Mouse (Mus musculus): ENCODE measurements around the gene Nr4a3. TPM values are rescaled to one million over a fixed set of nuclear protein-coding genes. Genes with fewer than 3 reads are reported as not detected.

Gene Nr4a3
- total RNA-seq (2014; fragmentation: Nextera tagmentation) (0.59 and 0.64 TPM in 2 replicates), total RNA-seq (2017) (0.27 and 2.2 TPM in 2 replicates)

GRCm38 (mm10) chr4:48044491-48045211 is at the start of gene Nr4a3:
Nr4a3 (plus strand) TSS chr4:48045153.
- peak; percentile 67 for ATAC-seq (replicated peaks; ENCODE audit: low FRiP score, low TSS enrichment, poor library complexity, severe bottlenecking)

DNA sequence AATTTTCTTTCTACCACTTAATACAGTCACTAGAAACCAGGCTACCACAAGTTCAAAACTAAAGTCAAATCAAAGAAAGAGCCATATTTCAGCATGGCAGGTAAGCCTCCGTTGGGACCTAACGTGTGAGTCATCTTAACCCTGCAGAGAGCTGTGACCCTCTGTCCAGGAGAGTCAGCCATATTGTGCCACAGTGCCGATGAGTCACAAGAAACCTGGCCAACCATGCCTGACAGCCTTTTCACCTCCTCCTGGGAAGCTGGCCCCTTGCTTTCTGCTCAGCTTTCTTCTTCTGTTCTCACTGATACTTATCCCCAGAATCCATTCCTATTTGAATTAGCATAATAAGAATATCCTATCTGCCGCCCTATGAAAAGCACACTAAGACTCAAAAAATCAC is 42.0 kb upstream of the Nr4a3 start:
- no peak for ATAC-seq (replicated peaks; ENCODE audit: low FRiP score, low TSS enrichment, poor library complexity, severe bottlenecking)

DNA sequence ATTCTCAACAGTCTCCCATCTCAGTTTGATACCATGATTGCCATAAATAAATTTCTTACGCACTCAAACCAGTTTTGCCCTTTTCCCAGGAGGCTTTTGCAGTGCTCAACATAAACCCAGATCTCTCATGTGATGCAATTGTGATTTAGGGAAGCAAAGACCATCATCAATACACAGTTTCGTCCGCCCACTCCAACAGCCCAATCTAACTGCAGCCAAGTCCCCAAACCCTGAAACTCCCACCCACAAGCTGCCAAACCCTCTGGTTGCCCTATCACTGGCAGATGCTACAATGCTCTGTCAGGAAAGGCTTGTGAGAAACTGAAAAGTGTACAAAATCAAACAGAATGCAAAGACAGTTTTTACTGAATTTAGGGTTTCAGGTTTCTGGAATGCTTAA is 41.5 kb upstream of the Nr4a3 start:
- ATAC-seq (replicated peaks; ENCODE audit: low FRiP score, low TSS enrichment, poor library complexity, severe bottlenecking): no peak

- no peak for ATAC-seq (replicated peaks; ENCODE audit: low FRiP score, low TSS enrichment, poor library complexity, severe bottlenecking)
Observed at GRCm38 (mm10) chr4:48006355-48006754, 38.6 kb upstream of the Nr4a3 start.

DNA sequence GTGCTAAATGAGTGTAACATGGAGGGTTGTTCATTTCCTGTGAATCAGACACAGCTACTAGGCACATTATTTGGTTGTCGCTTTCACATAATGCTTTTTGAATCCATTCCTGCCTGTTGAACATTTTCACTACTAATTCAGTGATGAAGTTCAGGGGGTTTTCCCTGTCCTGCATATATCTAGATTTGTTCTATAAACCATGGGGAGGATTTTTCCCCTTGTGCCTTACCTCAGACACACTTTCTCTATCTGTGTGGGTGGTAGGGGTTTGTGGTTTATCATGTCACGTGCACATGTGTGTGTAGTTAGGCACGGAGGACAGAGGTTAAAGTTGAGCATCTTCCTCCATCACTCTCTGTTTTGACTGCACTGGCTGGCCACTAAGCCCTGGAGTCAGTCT is 32.7 kb upstream of the Nr4a3 start:
- ATAC-seq (replicated peaks; ENCODE audit: low FRiP score, low TSS enrichment, poor library complexity, severe bottlenecking): no peak

- no peak for ATAC-seq (replicated peaks; ENCODE audit: low FRiP score, low TSS enrichment, poor library complexity, severe bottlenecking)
Observed at GRCm38 (mm10) chr4:48022966-48023365, 22.0 kb upstream of the Nr4a3 start.

DNA sequence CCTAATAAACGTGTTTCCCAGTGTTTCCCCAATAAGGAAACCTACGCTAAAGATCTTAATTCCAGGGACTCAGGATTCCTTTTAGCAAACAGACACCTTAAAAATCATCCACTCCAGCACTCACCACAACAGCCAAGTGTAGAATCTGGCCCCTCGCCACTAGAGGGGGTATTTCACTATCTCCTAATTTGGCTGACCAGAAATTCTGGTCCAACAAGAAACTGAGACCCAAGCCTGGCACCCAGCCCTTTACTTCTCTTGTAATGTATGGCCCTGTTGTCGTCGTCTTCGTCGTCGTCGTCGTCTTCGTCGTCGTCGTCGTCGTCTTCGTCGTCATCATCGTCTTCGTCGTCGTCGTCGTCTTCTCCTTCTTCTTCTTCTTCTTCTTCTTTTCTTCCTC is 15.3 kb upstream of the Nr4a3 start:
- peak; percentile 65 for ATAC-seq (replicated peaks; ENCODE audit: low FRiP score, low TSS enrichment, poor library complexity, severe bottlenecking)

DNA sequence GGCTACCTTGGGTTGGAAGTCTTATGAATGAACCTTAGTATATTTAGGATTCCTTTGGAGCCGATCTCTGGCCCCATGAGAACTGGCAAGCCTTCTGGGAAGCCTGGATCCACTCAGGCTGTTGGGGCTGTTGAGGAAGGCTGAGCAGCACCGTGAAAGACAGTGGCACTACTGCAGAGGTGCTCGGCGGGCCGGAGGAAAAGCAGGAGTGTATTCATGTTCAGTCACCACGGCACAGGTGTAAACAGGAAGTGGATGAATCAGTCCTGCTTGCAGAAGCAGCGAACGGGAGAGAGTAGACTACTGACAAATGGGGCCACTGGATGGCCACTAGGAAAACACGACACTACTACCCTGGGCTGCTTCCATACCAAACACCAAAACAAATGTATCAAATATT is 10.7 kb upstream of the Nr4a3 start:
- ATAC-seq (replicated peaks; ENCODE audit: low FRiP score, low TSS enrichment, poor library complexity, severe bottlenecking): no peak

DNA sequence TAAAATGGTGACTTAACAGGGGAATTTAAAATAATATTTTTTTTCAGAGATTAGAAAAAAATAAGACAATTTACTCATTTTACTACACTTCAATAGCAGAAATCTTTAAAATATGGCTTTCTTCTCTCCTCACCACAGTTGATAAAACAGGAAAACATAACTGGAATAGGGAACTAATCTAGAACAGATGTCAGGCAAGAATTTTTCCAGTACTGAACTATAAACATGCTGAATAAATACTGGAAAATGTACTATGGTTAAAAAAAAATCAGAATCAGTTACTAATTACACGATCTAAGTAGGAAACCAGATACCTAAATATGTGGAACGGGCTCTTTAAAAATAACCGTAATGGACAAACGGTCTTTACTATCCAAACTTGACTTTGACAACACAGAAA is 7.3 kb upstream of the Nr4a3 start:
- ATAC-seq (replicated peaks; ENCODE audit: low FRiP score, low TSS enrichment, poor library complexity, severe bottlenecking): no peak

- no peak for ATAC-seq (replicated peaks; ENCODE audit: low FRiP score, low TSS enrichment, poor library complexity, severe bottlenecking)
Observed at GRCm38 (mm10) chr4:48038847-48039246, 6.1 kb upstream of the Nr4a3 start.

DNA sequence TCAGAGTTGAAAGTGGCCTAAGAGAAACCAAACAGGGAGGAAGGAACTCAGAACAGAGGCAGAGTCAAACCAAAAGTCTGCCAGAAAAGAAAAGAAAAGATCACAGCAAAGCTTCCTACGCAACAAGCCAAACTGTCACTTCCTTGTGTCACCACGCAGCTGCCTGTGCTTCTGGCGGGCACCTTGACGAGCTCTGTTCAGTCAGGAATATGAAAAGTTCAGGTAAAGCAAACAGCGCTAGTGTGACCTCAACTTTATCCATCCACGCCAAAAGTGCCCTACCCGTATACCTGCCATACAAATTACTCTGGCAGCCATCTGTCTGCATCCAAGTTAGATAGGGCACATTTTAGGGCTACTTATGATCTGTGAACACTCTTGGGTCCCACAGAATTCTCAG is 5.2 kb upstream of the Nr4a3 start:
- no peak for ATAC-seq (replicated peaks; ENCODE audit: low FRiP score, low TSS enrichment, poor library complexity, severe bottlenecking)

DNA sequence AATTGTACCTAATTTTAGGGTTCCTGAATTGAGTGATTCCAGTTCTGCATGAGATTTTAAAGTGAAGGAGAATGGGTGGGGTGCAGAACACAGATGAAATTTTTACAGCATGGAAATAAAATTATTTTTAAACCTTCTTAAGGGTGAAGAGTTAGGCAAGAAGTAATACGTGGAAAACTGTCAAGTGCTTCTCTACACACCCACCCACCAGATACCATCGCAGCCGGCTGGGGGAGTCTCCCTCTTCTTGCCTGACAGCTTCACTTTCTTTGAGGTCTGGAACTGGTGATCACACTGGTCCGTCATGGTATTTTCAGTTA is 2.5 kb upstream of the Nr4a3 start:
- no peak for ATAC-seq (replicated peaks; ENCODE audit: low FRiP score, low TSS enrichment, poor library complexity, severe bottlenecking)

GRCm38 (mm10) chr4:48042786-48043701 is 1.9 kb upstream of the Nr4a3 start:
- peak; percentile 69 for ATAC-seq (replicated peaks; ENCODE audit: low FRiP score, low TSS enrichment, poor library complexity, severe bottlenecking)

DNA sequence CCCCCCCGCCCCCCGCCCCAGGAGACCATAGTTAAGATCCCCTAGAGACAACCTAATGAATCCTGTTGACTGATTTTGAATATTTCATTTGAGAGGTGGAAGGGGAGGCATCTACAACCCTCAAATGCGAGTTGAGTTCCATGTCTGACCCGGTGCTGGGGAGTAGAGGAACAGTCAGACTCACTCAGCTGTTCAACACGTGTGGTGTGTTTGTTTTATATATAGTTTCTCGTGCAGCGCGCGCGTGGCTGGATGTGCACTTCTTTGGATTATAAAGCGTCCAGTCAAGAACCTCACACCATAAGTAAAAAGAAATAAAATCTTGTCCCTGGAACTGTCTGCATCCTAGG is 837 bp upstream of the Nr4a3 start:
- no peak for ATAC-seq (replicated peaks; ENCODE audit: low FRiP score, low TSS enrichment, poor library complexity, severe bottlenecking)

DNA sequence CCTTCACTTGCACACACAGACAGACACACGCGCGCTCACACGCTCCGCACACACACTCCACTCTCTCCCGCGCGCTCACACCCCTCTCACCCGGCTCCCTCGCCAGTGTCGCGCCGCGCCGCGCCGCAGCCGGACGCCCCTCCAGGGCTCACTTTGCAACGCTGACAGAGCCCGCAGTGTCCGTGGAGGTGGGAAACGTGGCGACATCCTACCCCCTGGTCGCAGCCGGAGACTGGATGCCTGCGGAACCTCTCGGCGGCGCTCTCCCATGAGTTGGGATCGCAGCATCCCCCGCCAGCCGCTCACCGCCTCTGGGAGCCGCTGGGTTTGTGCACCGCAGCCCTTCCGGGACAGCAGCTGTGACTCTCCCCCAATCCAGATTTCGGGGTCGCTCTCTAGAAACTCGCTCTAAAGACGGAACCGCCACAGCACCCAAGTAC is 348 bp downstream of the Nr4a3 start:
- no peak; the same call in 1 of the 2 replicates for ATAC-seq (replicated peaks; ENCODE audit: low FRiP score, low TSS enrichment, poor library complexity, severe bottlenecking)

DNA sequence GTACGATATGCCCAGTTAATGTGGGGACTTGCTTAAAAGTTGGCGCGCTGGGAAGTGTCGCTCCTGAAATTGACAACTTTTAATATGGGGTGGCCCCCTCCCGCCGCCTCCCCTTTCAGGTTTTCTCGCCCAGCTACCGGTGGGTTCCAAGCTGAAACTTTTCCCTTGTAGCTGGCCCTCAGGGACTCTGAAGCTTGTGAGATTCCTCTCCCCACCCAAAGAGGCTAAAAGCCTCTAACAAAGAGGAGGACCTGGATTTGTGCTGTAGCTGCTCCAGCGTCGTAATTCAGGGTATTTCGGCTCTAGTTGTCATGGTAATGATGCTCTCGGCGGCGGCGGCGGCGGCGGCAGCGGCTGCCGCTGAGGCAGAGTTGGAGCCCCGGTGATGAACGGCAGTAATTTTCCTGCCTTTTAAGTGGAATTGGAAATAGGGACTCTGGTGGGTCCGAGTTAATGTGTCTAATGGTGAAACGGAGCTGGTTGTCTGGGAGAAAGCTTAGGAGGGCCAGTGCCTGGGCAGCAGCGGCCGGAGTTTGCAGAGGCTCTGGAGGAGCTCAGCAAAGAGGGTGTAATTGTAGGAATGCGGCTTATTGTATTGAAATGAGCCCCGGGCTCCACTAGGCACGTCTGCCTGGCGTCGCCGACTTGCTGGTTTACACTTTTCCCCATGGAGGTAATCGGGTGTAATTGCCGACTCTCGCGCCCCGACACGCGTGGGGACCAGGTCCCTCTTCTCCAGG is 938 bp downstream of the Nr4a3 start:
- no peak for ATAC-seq (replicated peaks; ENCODE audit: low FRiP score, low TSS enrichment, poor library complexity, severe bottlenecking)

DNA sequence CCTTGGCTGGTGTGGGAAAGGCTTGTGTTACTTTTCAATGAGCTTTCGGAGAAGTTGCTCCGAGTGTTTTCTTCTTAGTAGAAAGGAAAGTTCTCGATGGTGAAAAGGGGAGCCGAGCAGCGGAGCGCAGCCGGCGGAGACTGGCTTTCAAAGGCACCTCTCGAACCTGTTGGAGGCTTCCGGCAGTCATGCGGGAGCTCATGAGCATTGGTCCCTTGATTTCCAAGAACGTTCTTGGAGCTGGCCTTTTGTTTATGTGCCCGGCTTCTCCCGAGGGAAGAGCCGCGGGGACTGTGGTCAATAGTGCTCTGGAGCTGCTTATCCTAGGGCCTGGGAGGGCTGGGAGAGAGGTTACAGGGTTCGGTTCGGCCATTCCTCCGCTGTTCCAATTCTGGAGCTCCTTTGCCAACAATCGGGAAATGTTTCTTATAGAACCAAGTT is 1.5 kb downstream of the Nr4a3 start:
- no peak for ATAC-seq (replicated peaks; ENCODE audit: low FRiP score, low TSS enrichment, poor library complexity, severe bottlenecking)

DNA sequence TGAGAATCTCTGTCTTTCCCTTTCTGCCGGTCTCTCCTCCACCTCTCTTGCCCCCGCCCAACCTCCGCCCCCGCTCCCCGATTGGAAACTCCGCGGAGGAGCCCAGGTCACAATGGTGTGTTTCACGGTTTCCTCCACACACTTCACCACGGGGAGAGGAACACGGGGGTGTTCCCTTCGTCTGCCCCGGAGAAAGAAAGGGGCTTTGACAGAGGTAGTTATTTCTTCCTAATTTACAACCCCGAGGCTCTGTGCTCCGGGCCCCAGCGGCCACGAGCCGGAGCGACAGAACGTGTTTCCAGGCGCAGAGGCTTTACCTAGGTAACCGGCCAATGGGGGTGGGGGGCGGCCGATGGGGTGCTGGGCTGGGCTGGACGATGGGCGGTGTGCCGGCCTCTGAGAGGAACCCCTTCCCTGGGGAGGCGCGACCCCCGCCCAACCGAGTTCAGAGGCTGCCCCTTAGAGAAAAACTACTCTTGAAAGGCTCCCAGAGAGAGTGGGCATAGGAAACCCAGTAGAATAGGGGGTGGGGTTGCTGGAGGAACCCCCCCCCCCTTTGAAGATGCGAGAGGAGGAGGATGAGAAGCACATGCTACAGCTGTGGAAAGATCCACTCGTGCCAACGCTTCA is 2.3 kb downstream of the Nr4a3 start:
- no peak for ATAC-seq (replicated peaks; ENCODE audit: low FRiP score, low TSS enrichment, poor library complexity, severe bottlenecking)

DNA sequence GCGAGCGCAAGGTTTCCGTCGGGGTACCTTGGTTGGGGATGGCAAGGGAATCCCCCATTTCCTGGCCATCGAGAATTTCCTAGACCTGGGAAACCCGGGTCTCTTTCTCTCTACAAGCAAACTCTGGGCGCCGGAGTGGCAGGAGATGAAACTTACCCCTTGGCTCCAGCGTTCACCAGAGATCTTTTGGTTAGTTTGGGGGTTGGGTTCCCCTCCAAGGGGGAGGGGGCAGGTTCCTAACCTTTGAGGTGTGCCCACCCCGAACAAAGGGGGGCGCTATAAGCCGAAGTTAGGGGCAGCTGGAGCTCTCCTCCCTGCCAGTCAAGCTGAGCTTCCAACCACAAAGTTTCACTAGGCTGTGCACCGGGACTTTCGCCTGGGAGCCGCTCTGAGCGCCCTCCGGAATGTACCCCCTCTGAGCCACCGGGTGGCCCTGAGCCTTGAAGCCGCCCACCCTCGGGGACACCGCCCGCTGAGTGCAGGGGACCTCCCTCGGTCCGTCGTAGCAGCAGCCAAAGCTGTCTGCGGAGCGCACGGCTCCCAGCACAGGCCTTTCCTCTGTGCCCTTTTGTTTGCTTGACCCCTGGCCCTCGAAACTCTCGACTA is 2.9 kb downstream of the Nr4a3 start:
- ATAC-seq (replicated peaks; ENCODE audit: low FRiP score, low TSS enrichment, poor library complexity, severe bottlenecking): no peak

Measured in megakaryocyte-erythroid progenitor cell, adult 5-6 weeks (primary cell).